Mouse (Mus musculus) hindbrain, postnatal 0 days (tissue): ENCODE measurements around the gene Cyp2c69. TPM values are rescaled to one million over a fixed set of nuclear protein-coding genes. Genes with fewer than 3 reads are reported as not detected.

Source experiments
- polyA plus RNA-seq: library from polyadenylated mRNA; unstranded; fragments of >200 nt; fragmentation: Nextera tagmentation; extraction: Ambion mirVana; gene quantifications from 2 replicates; pipeline ENCODE4 v1.2.1, GENCODE M21; 2015
- total RNA-seq: library from RNA; depleted of rRNA; stranded (reverse); fragments of >200 nt; gene quantifications from 2 replicates; pipeline ENCODE4 v1.2.3, GENCODE M21; 2014; rRNA removed

Cyp2c69 gene
- total and polyA plus RNA-seq, 2 experiments from 2014 or later = not detected

Other genes with a start within 250 kb of the Cyp2c69 start
- not detected in 2 replicates for gene Cyp2c67, start 237.7 kb downstream of the Cyp2c69 start, total RNA-seq
- gene Cyp2c67, start 237.7 kb downstream of the Cyp2c69 start, polyA plus RNA-seq = not detected in 2 replicates
- gene Cyp2c68, start 145.7 kb downstream of the Cyp2c69 start, total RNA-seq = not detected in 2 replicates
- gene Cyp2c68, start 145.7 kb downstream of the Cyp2c69 start, polyA plus RNA-seq = not detected in 2 replicates
- not detected in 2 replicates for gene Cyp2c40, start 74.0 kb downstream of the Cyp2c69 start, total RNA-seq
- gene Cyp2c40, start 74.0 kb downstream of the Cyp2c69 start, polyA plus RNA-seq = not detected in 2 replicates
- gene Cyp2c37, start 105.6 kb upstream of the Cyp2c69 start, total RNA-seq = not detected in 2 replicates
- gene Cyp2c37, start 105.6 kb upstream of the Cyp2c69 start, polyA plus RNA-seq = not detected in 2 replicates
- gene Cyp2c54, start 187.0 kb upstream of the Cyp2c69 start, total RNA-seq = not detected in 2 replicates
- not detected in 2 replicates for gene Cyp2c54, start 187.0 kb upstream of the Cyp2c69 start, polyA plus RNA-seq
- not detected in 2 replicates for gene Cyp2c50, start 202.9 kb upstream of the Cyp2c69 start, total RNA-seq
- not detected in 2 replicates for gene Cyp2c50, start 202.9 kb upstream of the Cyp2c69 start, polyA plus RNA-seq